Mouse (Mus musculus) CH12.LX (cell line): ENCODE data around the gene Phldb1. TPM values are rescaled to one million over a fixed set of nuclear protein-coding genes. Genes with fewer than 3 reads are reported as not detected.
A peak's percentile ranks its signal among the peaks of the same experiment; 100 is the strongest.

ENCODE experiments used
- DNase-seq: peaks from one replicate; pipeline ENCODE4 v3.0.0-alpha.2; 2013; ENCODE audit errors: extremely low read depth
- H3K27ac ChIP-seq: 2 replicates; pipeline ENCODE4 v1.5.1; 2012; ENCODE audit warnings: low read depth, mild to moderate bottlenecking, control low read depth, moderate library complexity; ENCODE audit not compliant: insufficient read depth
- H3K27me3 ChIP-seq: replicated peaks from 2 replicates; pipeline ENCODE3; 2012; ENCODE audit warnings: inconsistent platforms
- H3K36me3 ChIP-seq, 2 experiments: replicated peaks in 1 of 2; 2 replicates each; pipeline versions ENCODE3 to v1.6.1; 2012; ENCODE audit warnings: inconsistent platforms in 1 of 2, low read length in 1 of 2, mild to moderate bottlenecking in 1 of 2, mixed read lengths in 1 of 2, moderate library complexity in 1 of 2; ENCODE audit not compliant: control insufficient read depth in 1 of 2, insufficient read depth in 1 of 2
- H3K4me1 ChIP-seq, 2 experiments: 2 replicates each; pipeline ENCODE4 v1.6.1; 2012; ENCODE audit warnings: inconsistent platforms in 1 of 2, moderate library complexity in 1 of 2; ENCODE audit not compliant: insufficient read depth in 2 of 2, control insufficient read depth in 1 of 2
- H3K4me2 ChIP-seq: 2 replicates; pipeline ENCODE4 v1.6.1; 2012; ENCODE audit warnings: low read depth, mild to moderate bottlenecking, control low read depth; ENCODE audit not compliant: poor library complexity, insufficient read depth, severe bottlenecking
- H3K4me3 ChIP-seq, 3 experiments: fragments of 150-350 bp in 1 of 3; sonication (generic) in 1 of 3; replicated peaks in 1 of 3; 2 replicates each; pipeline versions ENCODE3 to v1.5.1; 2011 to 2012; ENCODE audit warnings: low read depth in 2 of 3, low read length in 2 of 3, mild to moderate bottlenecking in 2 of 3, moderate library complexity in 2 of 3, control low read depth in 1 of 3, improper control_type of control experiment in 1 of 3, inconsistent platforms in 1 of 3, mixed read lengths in 1 of 3; ENCODE audit not compliant: poor library complexity in 1 of 3
- H3K79me2 ChIP-seq: replicated peaks from 2 replicates; pipeline ENCODE4 v1.6.1; 2012; ENCODE audit warnings: mild to moderate bottlenecking, moderate library complexity; ENCODE audit not compliant: control insufficient read depth, poor library complexity, insufficient read depth, severe bottlenecking; ENCODE audit errors: extremely low read depth
- H3K9ac ChIP-seq: 2 replicates; pipeline ENCODE4 v1.6.1; 2012; ENCODE audit warnings: low read depth, mild to moderate bottlenecking, control low read depth, moderate library complexity; ENCODE audit not compliant: insufficient read depth
- H3K9me3 ChIP-seq: replicated peaks from 2 replicates; pipeline ENCODE3; 2012; ENCODE audit warnings: low read length, inconsistent platforms, mixed read lengths
- EP300 ChIP-seq: IDR thresholded peaks from 2 replicates; pipeline ENCODE4 v1.6.1; 2011; ENCODE audit warnings: low read length, improper control_type of control experiment
- MAX ChIP-seq: IDR thresholded peaks from 2 replicates; pipeline ENCODE4 v1.6.1; 2011; ENCODE audit warnings: low read length, improper control_type of control experiment
- MYC ChIP-seq: IDR thresholded peaks from 2 replicates; pipeline ENCODE4 v1.6.1; 2011; ENCODE audit warnings: low read depth, mild to moderate bottlenecking, improper control_type of control experiment, low read length
- PAX5 ChIP-seq: IDR thresholded peaks from 2 replicates; pipeline ENCODE4 v1.6.1; 2012; ENCODE audit warnings: low read length, inconsistent platforms, mixed read lengths
- POLR2AphosphoS2 ChIP-seq: IDR thresholded peaks from 2 replicates; pipeline ENCODE4 v1.6.1; 2011; ENCODE audit warnings: low read depth, low read length, improper control_type of control experiment
- SIN3A ChIP-seq: IDR thresholded peaks from 2 replicates; pipeline ENCODE4 v1.6.1; 2012; ENCODE audit warnings: low read length, improper control_type of control experiment, inconsistent platforms
- ZMIZ1 ChIP-seq: IDR thresholded peaks from 2 replicates; pipeline ENCODE4 v1.6.1; 2012; ENCODE audit warnings: low read depth, mild to moderate bottlenecking, inconsistent platforms, low read length, improper control_type of control experiment
- ZNF384 ChIP-seq: IDR thresholded peaks from 2 replicates; pipeline ENCODE4 v1.6.1; 2012; ENCODE audit warnings: low read depth, low read length, improper control_type of control experiment, inconsistent platforms
- dilution Hi-C: fragments of 300-500 bp; cut with MboI; formaldehyde crosslinking; loops from 2 replicates; pipeline ENCODE4 v1.14.3; 2020; ENCODE audit warnings: low sequenced_read_pairs; ENCODE audit not compliant: extremely low pct_unique_long_range_greater_than_20kb, extremely low pct_ligation_motif_present
- in situ Hi-C: fragments of 300-500 bp; cut with MboI; formaldehyde crosslinking; loops from 3 replicates; pipeline ENCODE4 v1.14.3; 2019; ENCODE audit warnings: low sequenced_read_pairs, low pct_ligation_motif_present, low pct_unique_long_range_greater_than_20kb, mixed read lengths
- polyA plus RNA-seq: library from polyadenylated mRNA; unstranded; fragments of >175 nt; gene quantifications from 2 replicates; pipeline ENCODE4 v1.2.1, GENCODE M21; 2012; ENCODE audit warnings: low read depth; ENCODE audit not compliant: insufficient read length
- total RNA-seq, 2 experiments: library from RNA; depleted of rRNA; stranded (reverse); fragments of 300-350 nt in 1 of 2; fragments of >200 nt in 1 of 2; gene quantifications; 2 replicates each; pipeline ENCODE4 v1.2.3; 2012 to 2014

Phldb1 gene
- total and polyA plus RNA-seq, 3 experiments = 7.9 to 15.1 (median 14.6) TPM

- Histone ChIP-seq H3K4me1 (peaks cover 11 to 53% of the 10 kb centered on the region in 2 experiments), H3K4me2 (peak overlapping the region; percentile 94; the same call in 1 of the 2 replicates), H3K27me3 (no peaks in the 10 kb centered on the region), H3K36me3 (peaks cover 4 to 39% of the 10 kb centered on the region in 2 experiments), H3K79me2 (no peaks in the 10 kb centered on the region), H3K27ac (no peak overlapping the region), H3K9ac (no peak overlapping the region), H3K4me3 (peak overlapping the region in 1 of 3 experiments; percentile 77)
- in situ Hi-C loops = no loop called here
- no peak for DNase-seq
- dilution Hi-C loops = no loop called here
- no peak for TF ChIP-seq ZNF384
- TF ChIP-seq PAX5 = no peak
- TF ChIP-seq POLR2AphosphoS2 = no peak
- TF ChIP-seq, all 38 proteins: peak for 0
- no peaks in the 10 kb centered on the region for H3K9me3 ChIP-seq
Measured at GRCm38 (mm10) chr9:44719632-44720357, 15.2 kb downstream of the Phldb1 start.

- no peak for DNase-seq
- dilution Hi-C loops = no loop called here
- H3K79me2 ChIP-seq = no peaks in the 10 kb centered on the region
- in situ Hi-C loops = no loop called here
- peaks cover 4 to 44% of the 10 kb centered on the region in 2 experiments for H3K36me3 ChIP-seq
- H3K9ac ChIP-seq = no peak overlapping the region
- TF ChIP-seq EP300 (no peak), SIN3A (no peak), MAX (no peak), MYC (no peak)
- TF ChIP-seq, all 38 proteins: peak for 0
- H3K9me3 ChIP-seq = no peaks in the 10 kb centered on the region
- no peaks in the 10 kb centered on the region for H3K27me3 ChIP-seq
- no peak overlapping the region for H3K4me2 ChIP-seq
- H3K4me3 ChIP-seq = no peak overlapping the region
- peaks cover 11 to 50% of the 10 kb centered on the region in 2 experiments for H3K4me1 ChIP-seq
- H3K27ac ChIP-seq = no peak overlapping the region
Measured at GRCm38 (mm10) chr9:44718937-44719631, 15.9 kb downstream of the Phldb1 start.

DNA sequence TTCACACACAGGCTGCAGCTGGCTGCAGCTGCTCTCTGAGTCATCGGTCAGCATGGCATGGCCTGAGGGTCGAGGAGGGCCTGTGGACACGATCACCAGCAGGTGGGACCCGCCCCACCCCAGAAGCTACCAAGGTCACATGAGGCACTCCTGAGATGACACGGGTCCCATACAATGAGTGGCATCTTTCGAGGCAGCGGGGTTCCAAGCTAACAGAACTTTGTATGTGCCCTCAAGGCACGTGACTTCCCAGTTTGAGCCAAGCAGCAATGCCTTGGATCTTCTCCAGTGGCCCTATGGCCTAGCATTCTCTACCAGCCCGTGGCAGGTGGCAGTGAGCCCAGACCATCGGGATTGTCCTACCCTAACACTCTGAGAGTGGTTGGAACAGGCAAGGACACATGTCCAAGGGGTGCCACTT, 17.2 kb downstream of the Phldb1 start:
- no peak for TF ChIP-seq ZMIZ1
- no peak for TF ChIP-seq EP300
- no peaks in the 10 kb centered on the region for H3K79me2 ChIP-seq
- no peak overlapping the region for H3K9ac ChIP-seq
- no peaks in the 10 kb centered on the region for H3K9me3 ChIP-seq
- H3K36me3 ChIP-seq = peaks cover 4 to 54% of the 10 kb centered on the region in 2 experiments
- peaks cover 11 to 57% of the 10 kb centered on the region in 2 experiments for H3K4me1 ChIP-seq
- no peak overlapping the region for H3K27ac ChIP-seq
- no peak overlapping the region for H3K4me3 ChIP-seq
- dilution Hi-C loops (no loop called here), in situ Hi-C loops (no loop called here)
- no peak overlapping the region for H3K4me2 ChIP-seq
- no peaks in the 10 kb centered on the region for H3K27me3 ChIP-seq
- DNase-seq = no peak
